Mouse (Mus musculus) forebrain, postnatal 0 days (tissue): ENCODE data around the gene Cfap97d1. TPM values are rescaled to one million over a fixed set of nuclear protein-coding genes. Genes with fewer than 3 reads are reported as not detected.

Experiments
- ATAC-seq: fragments of 200-750 bp; cut with Nextera tagmentation; 2 replicates; pipeline ENCODE4 v1.8.0; 2017; ENCODE audit warnings: mild to moderate bottlenecking, moderate library complexity
- DNase-seq: peaks from one replicate; pipeline ENCODE4 v3.0.0-alpha.2; 2015
- H3K27ac ChIP-seq: fragments of 300-500 bp; sonication (generic); 2 replicates; pipeline ENCODE4 v1.5.1; 2014; ENCODE audit warnings: low read depth, mild to moderate bottlenecking, antibody characterized with exemption, low read length, moderate library complexity, mixed read lengths
- H3K27me3 ChIP-seq: fragments of 300-500 bp; sonication (generic); 2 replicates; pipeline ENCODE4 v1.6.1; 2014; ENCODE audit warnings: mild to moderate bottlenecking, low read length, mixed read lengths; ENCODE audit not compliant: insufficient read depth
- H3K36me3 ChIP-seq: fragments of 300-500 bp; sonication (generic); 2 replicates; pipeline ENCODE4 v1.6.1; 2014; ENCODE audit warnings: mild to moderate bottlenecking, moderate library complexity; ENCODE audit not compliant: insufficient read depth
- H3K4me1 ChIP-seq: fragments of 300-500 bp; sonication (generic); 2 replicates; pipeline ENCODE4 v1.6.1; 2014; ENCODE audit warnings: antibody characterized with exemption; ENCODE audit not compliant: insufficient read depth
- H3K4me2 ChIP-seq: fragments of 300-500 bp; sonication (generic); 2 replicates; pipeline ENCODE4 v1.6.1; 2014; ENCODE audit warnings: low read depth, mild to moderate bottlenecking, moderate library complexity
- H3K4me3 ChIP-seq: fragments of 300-500 bp; sonication (generic); 2 replicates; pipeline ENCODE4 v1.5.1; 2014; ENCODE audit warnings: low read depth, low read length, mixed read lengths
- H3K9ac ChIP-seq: fragments of 300-500 bp; sonication (generic); 2 replicates; pipeline ENCODE4 v1.6.1; 2014; ENCODE audit warnings: mild to moderate bottlenecking
- H3K9me3 ChIP-seq: fragments of 300-500 bp; sonication (generic); 2 replicates; pipeline ENCODE4 v1.6.1; 2016; ENCODE audit warnings: low read length
- CTCF ChIP-seq: sonication (generic); IDR thresholded peaks from 2 replicates; pipeline ENCODE4 v1.5.1; 2016; ENCODE audit warnings: antibody characterized with exemption, control low read depth, low read depth
- WGBS: fragments of 180-500 bp; shearing (Covaris S2); extraction: QIAGEN DNeasy Blood & Tissue Kit; methylation state at CpG from one replicate; pipeline ENCODE4 v1.1.7; 2014; 5-methylcytosine and 5-hydroxymethylcytosine counted together
- polyA plus RNA-seq: library from polyadenylated mRNA; unstranded; fragments of >200 nt; fragmentation: Nextera tagmentation; extraction: Ambion mirVana; gene quantifications from 2 replicates; pipeline ENCODE4 v1.2.1, GENCODE M21; 2015
- total RNA-seq: library from RNA; depleted of rRNA; stranded (reverse); fragments of >200 nt; gene quantifications from 2 replicates; pipeline ENCODE4 v1.2.3, GENCODE M21; 2014

The Cfap97d1 gene
- total and polyA plus RNA-seq, 2 experiments from 2014 or later = not detected

DNA sequence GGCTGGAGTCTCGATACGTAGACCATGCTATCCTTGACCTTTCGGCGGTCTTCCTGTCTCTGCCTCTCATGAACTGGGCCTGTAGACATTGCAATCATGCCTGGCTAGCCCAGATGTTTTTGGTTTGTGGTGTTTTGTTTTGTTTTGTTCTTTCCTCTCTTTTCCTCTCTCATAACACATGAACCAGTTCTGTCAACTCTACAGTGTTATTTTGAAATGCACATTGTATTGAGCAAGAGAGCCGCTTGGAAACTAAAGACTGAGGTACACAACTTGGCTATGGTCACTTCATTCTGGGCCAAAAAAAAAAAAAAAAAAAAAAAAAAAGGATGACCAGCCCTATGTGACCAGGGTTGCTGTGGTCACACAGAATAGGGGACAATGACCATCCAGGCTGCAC is 11.4 kb upstream of the Cfap97d1 start:
- Histone ChIP-seq H3K36me3 (no peaks in the 10 kb centered on the region), H3K4me3 (no peak overlapping the region), H3K4me1 (no peaks in the 10 kb centered on the region), H3K4me2 (no peak overlapping the region), H3K27ac (no peak overlapping the region), H3K9me3 (no peaks in the 10 kb centered on the region), H3K9ac (no peak overlapping the region), H3K27me3 (0 out of 2 replicates have a peak, but pooled peaks cover 4% of the 10 kb centered on the region)
- no peak for DNase-seq
- no peak for TF ChIP-seq CTCF
- 96% methylated on average over 5 of the region's 5 CpGs for WGBS
- no peak for ATAC-seq

DNA sequence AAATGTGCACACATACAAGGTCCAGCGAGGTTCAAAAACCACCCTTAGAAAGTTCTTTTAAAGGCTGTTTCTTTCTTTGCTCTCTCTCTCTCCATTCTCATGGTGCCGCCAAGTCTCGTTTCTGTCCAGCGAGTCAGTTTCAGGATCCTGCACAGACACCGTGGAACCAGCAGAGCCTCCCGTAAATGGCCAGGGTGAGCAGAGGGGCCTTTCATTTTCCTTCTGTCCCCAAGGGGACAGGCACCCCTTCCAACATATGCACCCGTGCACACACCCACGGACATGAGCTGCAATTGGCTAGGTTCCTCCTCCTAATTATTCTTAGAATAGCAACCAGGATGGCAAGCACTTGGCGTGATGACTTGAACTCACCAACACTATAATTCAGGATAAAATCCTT is 10.6 kb upstream of the Cfap97d1 start:
- ATAC-seq (no peak), DNase-seq (no peak)
- Histone ChIP-seq H3K9ac (no peak overlapping the region), H3K36me3 (0 out of 2 replicates have a peak, but pooled peaks cover 2% of the 10 kb centered on the region), H3K27me3 (0 out of 2 replicates have a peak, but pooled peaks cover under 1% of the 10 kb centered on the region), H3K4me2 (no peak overlapping the region), H3K4me1 (no peaks in the 10 kb centered on the region), H3K4me3 (no peak overlapping the region), H3K9me3 (no peaks in the 10 kb centered on the region), H3K27ac (no peak overlapping the region)
- WGBS = 75% methylated on average over 9 of the region's 9 CpGs
- TF ChIP-seq CTCF = no peak

DNA sequence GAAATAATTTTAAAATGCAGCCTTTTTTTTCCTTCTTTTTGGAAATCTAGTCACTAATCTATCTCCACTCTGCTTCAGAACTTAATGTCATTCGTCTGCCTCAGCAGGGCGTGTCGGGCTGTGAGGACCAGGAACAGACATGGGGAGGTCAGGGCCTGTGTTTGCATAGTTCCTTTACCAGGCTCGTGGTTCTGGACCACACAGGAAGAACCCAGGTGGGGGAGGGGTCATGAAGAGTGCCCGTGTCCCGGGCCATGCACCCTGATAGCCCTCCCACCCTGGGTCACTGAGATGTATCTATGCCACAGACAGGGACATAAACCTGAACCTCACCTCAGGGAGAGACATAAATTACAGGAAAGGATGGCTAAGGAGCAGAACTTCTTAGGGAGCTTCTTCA is 9.9 kb upstream of the Cfap97d1 start:
- Histone ChIP-seq H3K36me3 (0 out of 2 replicates have a peak, but pooled peaks cover 5% of the 10 kb centered on the region), H3K4me1 (no peaks in the 10 kb centered on the region), H3K27me3 (no peaks in the 10 kb centered on the region), H3K4me3 (no peak overlapping the region), H3K9ac (no peak overlapping the region), H3K9me3 (no peaks in the 10 kb centered on the region), H3K27ac (no peak overlapping the region), H3K4me2 (no peak overlapping the region)
- ATAC-seq (no peak), DNase-seq (no peak)
- WGBS = 74% methylated on average over 6 of the region's 6 CpGs
- TF ChIP-seq CTCF = no peak

- Histone ChIP-seq H3K9ac (no peak overlapping the region), H3K27ac (no peak overlapping the region), H3K36me3 (peaks cover 11% of the 10 kb centered on the region; the same call in 1 of the 2 replicates), H3K4me2 (no peak overlapping the region), H3K4me3 (no peak overlapping the region), H3K4me1 (no peaks in the 10 kb centered on the region), H3K27me3 (no peaks in the 10 kb centered on the region), H3K9me3 (no peaks in the 10 kb centered on the region)
- peak; percentile 47 for TF ChIP-seq CTCF
- DNase-seq = no peak
- 62% methylated on average over 9 of the region's 9 CpGs for WGBS
- no peak for ATAC-seq
Observed at GRCm38 (mm10) chr11:101974923-101975322, 9.2 kb upstream of the Cfap97d1 start.

- Histone ChIP-seq H3K4me2 (no peak overlapping the region), H3K9me3 (no peaks in the 10 kb centered on the region), H3K27ac (no peak overlapping the region), H3K4me1 (no peaks in the 10 kb centered on the region), H3K4me3 (no peak overlapping the region), H3K9ac (no peak overlapping the region), H3K27me3 (no peaks in the 10 kb centered on the region), H3K36me3 (peaks cover 27% of the 10 kb centered on the region; the same call in 1 of the 2 replicates)
- peak; percentile 11; the same call in 1 of the 2 replicates for TF ChIP-seq CTCF
- DNase-seq = no peak
- WGBS = 95% methylated on average over 7 of the region's 7 CpGs
- ATAC-seq = no peak
Observed at GRCm38 (mm10) chr11:101976949-101977348, 7.1 kb upstream of the Cfap97d1 start.

DNA sequence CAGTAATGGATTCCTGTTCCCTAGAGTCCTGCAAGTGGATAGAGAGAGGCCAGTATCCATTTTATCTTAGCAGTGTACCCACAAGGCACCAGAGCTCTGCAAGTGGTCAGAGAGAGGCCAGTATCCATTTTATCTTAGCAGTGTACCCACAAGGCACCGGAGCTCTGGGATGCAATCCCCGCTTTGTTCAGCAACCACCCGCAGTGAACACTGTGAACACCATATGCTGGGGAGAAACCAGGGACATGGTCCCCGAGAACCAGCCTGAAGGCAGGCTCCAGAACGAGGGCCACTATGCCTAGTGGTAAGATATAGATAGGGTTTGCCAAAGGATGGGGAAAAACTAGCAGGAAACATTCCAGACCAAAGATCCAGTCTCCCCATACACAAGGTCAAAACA is 4.9 kb upstream of the Cfap97d1 start:
- peaks cover 27% of the 10 kb centered on the region; the same call in 1 of the 2 replicates for H3K36me3 ChIP-seq
- 89% methylated on average over 5 of the region's 5 CpGs for WGBS
- no peak for TF ChIP-seq CTCF
- H3K9me3 ChIP-seq = no peaks in the 10 kb centered on the region
- no peak overlapping the region for H3K4me2 ChIP-seq
- H3K4me1 ChIP-seq = peaks cover 5% of the 10 kb centered on the region
- DNase-seq = no peak
- H3K27ac ChIP-seq = no peak overlapping the region
- H3K4me3 ChIP-seq = no peak overlapping the region
- no peaks in the 10 kb centered on the region for H3K27me3 ChIP-seq
- ATAC-seq = no peak
- H3K9ac ChIP-seq = no peak overlapping the region

DNA sequence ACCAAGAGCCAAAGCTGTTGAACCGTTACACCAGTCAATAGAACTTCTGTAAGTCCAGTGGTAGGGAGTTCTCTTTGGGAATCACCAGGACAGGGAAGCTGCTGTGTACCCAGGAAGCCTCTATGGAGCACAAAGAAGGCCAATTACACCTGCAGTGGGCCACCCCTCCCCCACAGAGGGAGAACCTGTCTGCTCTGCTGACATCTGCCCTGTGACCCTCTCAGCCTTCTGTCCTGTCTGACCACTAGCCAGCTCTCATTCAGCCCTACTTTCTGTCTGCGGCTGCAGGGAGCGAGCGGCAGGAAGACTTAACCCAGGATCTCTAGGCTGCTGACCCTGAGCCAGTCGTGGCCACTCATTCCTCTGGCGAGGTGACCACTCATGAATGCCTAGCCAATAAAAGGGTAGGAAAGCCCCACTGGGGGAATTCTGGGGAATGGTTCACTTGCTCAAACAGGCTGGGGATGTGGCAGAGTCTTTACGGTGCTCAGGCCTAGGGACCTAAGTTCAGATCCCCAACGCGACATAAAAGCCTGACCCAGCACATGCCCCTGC is 3.4 kb upstream of the Cfap97d1 start:
- H3K4me2 ChIP-seq = no peak overlapping the region
- 76% methylated on average over 9 of the region's 9 CpGs for WGBS
- no peak overlapping the region for H3K27ac ChIP-seq
- H3K36me3 ChIP-seq = peaks cover 27% of the 10 kb centered on the region; the same call in 1 of the 2 replicates
- no peak for DNase-seq
- H3K27me3 ChIP-seq = no peaks in the 10 kb centered on the region
- no peaks in the 10 kb centered on the region for H3K9me3 ChIP-seq
- H3K9ac ChIP-seq = no peak overlapping the region
- H3K4me3 ChIP-seq = no peak overlapping the region
- no peak for ATAC-seq
- TF ChIP-seq CTCF = no peak
- H3K4me1 ChIP-seq = peaks cover 5% of the 10 kb centered on the region
